Mouse (Mus musculus) bone marrow macrophage, adult 2 months (primary cell): ENCODE measurements around the gene Samd13.

Experiments
- CTCF ChIP-seq: IDR thresholded peaks from 2 replicates; pipeline ENCODE4 v1.5.1; 2012; ENCODE audit warnings: low read depth, mild to moderate bottlenecking, low read length, moderate library complexity
- POLR2A ChIP-seq: IDR thresholded peaks from 2 replicates; pipeline ENCODE4 v1.6.1; 2012; ENCODE audit warnings: mild to moderate bottlenecking, low read depth, low read length, borderline replicate concordance

DNA sequence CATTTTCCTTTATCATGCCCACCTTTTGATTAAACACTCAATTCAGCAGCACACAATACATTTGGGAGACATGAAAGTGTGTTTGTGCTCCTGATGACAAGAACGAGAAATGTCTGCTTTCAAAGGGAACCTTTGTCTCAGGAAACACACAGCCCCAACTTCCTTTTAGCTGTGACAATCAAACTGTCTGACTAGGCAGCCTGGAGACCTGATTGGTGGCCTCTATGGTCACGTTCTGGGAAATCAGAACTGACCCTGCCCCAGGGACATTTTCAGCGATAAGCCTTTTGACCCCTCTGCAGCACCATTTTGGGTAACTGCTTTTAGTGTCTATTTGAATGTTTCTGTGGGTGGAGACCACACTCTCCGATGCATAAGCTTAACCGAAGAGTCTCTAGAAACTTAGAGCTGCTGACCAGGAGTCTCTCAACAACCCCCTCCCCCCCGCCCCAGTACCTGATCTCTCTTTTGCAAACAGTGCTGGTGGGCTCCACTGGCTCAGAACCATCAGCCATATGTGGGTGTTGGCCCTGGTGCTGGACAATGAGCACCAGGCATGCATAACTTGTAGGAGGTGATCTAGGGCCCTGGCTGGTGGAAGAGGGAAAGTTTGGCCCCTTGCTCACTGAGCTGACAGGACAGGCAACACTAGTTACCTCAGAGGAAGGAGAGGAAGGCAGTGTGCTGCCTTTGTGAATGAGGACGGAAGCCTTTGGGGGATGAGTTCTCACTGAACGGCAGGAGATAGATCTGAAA, 57.0 kb downstream of the Samd13 start:
- TF ChIP-seq CTCF (no peak), POLR2A (no peak)
